Mouse (Mus musculus) kidney, adult 2 months (tissue): ENCODE data around the gene Dnajb2. TPM values are rescaled to one million over a fixed set of nuclear protein-coding genes. Genes with fewer than 3 reads are reported as not detected.

Source experiments
- DNase-seq: peaks from one replicate; pipeline ENCODE4 v3.0.0; 2021
- H3K27ac ChIP-seq: fragments of 200-500 bp; 2 replicates; pipeline ENCODE4 v1.5.1; 2012; ENCODE audit warnings: low read depth, low read length, control low read depth, inconsistent platforms; ENCODE audit not compliant: insufficient read depth
- H3K27me3 ChIP-seq: fragments of 200-500 bp; replicated peaks from 2 replicates; pipeline ENCODE4 v1.6.1; 2012; ENCODE audit warnings: mild to moderate bottlenecking, moderate library complexity, low read length, inconsistent platforms; ENCODE audit not compliant: control insufficient read depth, insufficient read depth
- H3K36me3 ChIP-seq: fragments of 200-500 bp; 2 replicates; pipeline ENCODE4 v1.6.1; 2012; ENCODE audit warnings: mild to moderate bottlenecking, moderate library complexity, low read length, inconsistent platforms; ENCODE audit not compliant: control insufficient read depth, insufficient read depth
- H3K4me1 ChIP-seq: fragments of 200-500 bp; 2 replicates; pipeline ENCODE4 v1.6.1; 2011; ENCODE audit warnings: low read length; ENCODE audit not compliant: control insufficient read depth, insufficient read depth
- H3K4me3 ChIP-seq: fragments of 200-500 bp; 2 replicates; pipeline ENCODE4 v1.5.1; 2011; ENCODE audit warnings: mild to moderate bottlenecking, low read depth, low read length, control low read depth; ENCODE audit not compliant: insufficient read depth
- CTCF ChIP-seq: fragments of 200-500 bp; conservative IDR thresholded peaks from 2 replicates; pipeline ENCODE4 v1.5.1; 2011; ENCODE audit warnings: low read depth, mild to moderate bottlenecking, control low read depth, low read length, moderate library complexity, mixed read lengths; ENCODE audit not compliant: insufficient read depth, insufficient read length
- POLR2A ChIP-seq: fragments of 200-500 bp; IDR thresholded peaks from one replicate; pipeline ENCODE4 v1.6.1; 2011; ENCODE audit warnings: low read depth, low read length, control low read depth
- WGBS: fragments of 180-500 bp; shearing (Covaris S2); methylation state at CpG from one replicate; pipeline ENCODE4 v1.1.7; 2018; 5-methylcytosine and 5-hydroxymethylcytosine counted together
- polyA plus RNA-seq: library from polyadenylated mRNA; depleted of rRNA; stranded (reverse); fragments of >200 nt; gene quantifications from 2 replicates; pipeline ENCODE4 v1.2.3, GENCODE M21; 2012

The Dnajb2 gene
- polyA plus RNA-seq, 1 experiment: 42.6 TPM

DNA sequence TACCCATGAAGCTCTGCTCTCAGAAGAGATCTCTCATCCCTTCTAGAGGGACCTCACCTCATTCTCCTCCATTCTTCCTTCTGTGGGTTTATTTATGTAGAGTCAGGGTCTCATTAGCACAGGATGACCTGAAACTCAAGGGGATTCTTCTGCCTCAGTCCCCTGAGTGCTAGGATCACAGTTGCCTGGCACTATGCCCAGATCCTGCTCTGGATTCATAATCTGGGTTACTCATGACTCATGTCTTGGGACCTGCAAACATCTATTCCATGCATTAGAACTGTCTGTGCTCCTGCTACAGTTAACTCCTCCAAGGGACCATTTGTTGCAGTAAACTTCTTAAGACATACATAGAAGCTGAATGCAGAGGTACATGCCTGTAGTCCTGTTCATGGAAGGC lies 25.1 kb downstream of the Dnajb2 start:
- TF ChIP-seq POLR2A (no peak), CTCF (no peak)
- no peak for DNase-seq
- Histone ChIP-seq H3K4me3 (no peak overlapping the region), H3K4me1 (no peaks in the 10 kb centered on the region), H3K27ac (no peak overlapping the region), H3K36me3 (no peaks in the 10 kb centered on the region), H3K27me3 (0 out of 2 replicates have a peak, but pooled peaks cover 4% of the 10 kb centered on the region)

DNA sequence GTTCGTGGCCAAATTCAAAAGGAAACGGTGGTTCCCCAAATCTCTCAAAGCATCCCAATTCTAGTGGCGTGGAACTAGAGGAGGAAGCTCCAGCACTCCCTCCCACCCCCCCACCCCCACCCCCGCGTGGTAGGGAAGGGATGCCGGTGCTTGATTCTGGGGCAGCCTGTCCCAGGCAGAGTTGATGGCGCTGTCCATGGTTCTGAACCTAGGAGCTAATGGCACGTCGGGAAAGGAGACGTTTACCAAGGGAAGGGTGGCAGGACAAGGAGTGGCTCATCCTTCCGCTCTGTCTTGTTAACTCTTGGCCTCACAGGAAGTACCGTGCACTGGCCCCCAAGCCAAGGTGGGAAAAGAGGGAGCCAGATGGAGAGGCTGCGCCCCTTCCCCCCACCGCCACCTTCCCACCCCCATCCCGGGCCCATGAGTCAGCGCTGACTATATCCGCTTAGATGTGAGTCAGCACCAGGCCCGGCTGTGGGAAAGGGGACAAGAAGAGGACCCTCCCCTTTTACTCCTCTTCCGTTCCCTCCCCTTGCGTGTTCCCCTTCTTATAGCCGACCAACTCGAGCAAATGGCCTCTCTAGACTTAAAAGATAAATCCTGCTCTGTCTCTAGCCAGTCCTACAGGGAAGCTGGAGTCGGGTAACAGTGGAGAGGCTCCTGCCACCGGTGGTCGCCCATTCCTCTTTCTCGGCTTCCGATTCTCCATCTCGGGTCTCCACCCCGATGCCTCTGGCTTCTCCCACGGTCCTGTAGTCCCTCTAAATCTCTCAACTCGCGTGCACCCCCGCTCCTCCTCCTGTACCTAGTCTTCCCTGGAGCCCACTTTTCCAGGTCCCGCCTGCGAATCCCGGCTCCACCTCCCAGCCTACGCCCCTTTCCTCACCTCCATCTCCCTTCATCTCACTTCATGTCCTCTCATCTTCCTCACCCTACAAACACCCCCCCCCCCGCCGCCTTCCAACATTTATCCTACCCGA lies 27.1 kb downstream of the Dnajb2 start:
- H3K36me3 ChIP-seq: no peaks in the 10 kb centered on the region
- TF ChIP-seq CTCF (no peak), POLR2A (no peak)
- 0 out of 2 replicates have a peak, but pooled peaks cover 4% of the 10 kb centered on the region for H3K27me3 ChIP-seq
- DNase-seq: peak; percentile 52
- no peak overlapping the region for H3K4me3 ChIP-seq
- H3K27ac ChIP-seq: no peak overlapping the region
- no peaks in the 10 kb centered on the region for H3K4me1 ChIP-seq
- 2% methylated on average over 40 of the region's 40 CpGs for WGBS

DNA sequence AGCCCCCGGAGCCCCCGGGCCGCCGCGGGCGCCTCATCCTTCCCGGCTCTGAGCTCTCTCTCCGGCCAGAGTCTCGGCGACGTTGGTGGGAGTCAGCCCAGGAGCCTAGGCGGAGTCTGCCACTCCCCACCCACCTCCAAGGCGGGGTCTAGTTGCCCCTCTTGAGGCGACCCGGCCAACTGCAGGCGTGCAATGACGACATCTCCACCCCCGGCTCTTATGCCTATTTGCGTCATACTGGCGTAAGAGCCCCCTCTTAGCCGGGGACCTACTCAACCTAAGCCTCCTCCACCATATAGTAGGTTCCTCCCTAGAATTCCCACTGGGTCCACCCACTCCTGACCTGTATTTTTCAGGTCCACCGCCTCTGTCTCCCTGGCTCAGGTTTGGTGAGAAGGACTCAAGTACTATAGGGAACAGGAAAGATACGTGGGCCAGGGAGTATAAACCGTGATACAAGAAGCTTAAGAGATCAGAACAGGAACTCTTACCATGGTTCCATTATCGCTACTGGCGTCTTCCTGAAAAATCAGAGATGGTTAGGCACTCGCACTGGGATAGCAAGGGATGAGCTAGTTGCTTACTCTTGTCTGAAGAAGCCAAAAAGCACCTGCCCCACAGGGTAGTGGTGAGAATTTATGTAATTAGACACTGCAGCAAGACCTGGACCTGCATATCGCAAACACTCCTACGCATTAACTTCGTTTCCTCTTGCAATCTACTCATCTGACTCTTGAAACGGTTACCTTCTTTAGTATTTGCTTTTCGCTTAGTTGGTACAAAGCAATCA lies 28.1 kb downstream of the Dnajb2 start, which contains the start of gene Ptprn:
TSS of gene Ptprn (minus strand) at position 412 of the 790 bp plus-strand sequence.
- no peak for DNase-seq
- WGBS: 13% methylated on average over 32 of the region's 32 CpGs
- no peaks in the 10 kb centered on the region for H3K4me1 ChIP-seq
- TF ChIP-seq POLR2A (no peak), CTCF (no peak)
- no peak within 1 kb of the TSS for H3K27ac ChIP-seq
- H3K4me3 ChIP-seq: no peak within 1 kb of the TSS
- 0 out of 2 replicates have a peak, but pooled peaks cover 4% of the 10 kb centered on the region for H3K27me3 ChIP-seq
- no peaks in the 10 kb centered on the region for H3K36me3 ChIP-seq

DNA sequence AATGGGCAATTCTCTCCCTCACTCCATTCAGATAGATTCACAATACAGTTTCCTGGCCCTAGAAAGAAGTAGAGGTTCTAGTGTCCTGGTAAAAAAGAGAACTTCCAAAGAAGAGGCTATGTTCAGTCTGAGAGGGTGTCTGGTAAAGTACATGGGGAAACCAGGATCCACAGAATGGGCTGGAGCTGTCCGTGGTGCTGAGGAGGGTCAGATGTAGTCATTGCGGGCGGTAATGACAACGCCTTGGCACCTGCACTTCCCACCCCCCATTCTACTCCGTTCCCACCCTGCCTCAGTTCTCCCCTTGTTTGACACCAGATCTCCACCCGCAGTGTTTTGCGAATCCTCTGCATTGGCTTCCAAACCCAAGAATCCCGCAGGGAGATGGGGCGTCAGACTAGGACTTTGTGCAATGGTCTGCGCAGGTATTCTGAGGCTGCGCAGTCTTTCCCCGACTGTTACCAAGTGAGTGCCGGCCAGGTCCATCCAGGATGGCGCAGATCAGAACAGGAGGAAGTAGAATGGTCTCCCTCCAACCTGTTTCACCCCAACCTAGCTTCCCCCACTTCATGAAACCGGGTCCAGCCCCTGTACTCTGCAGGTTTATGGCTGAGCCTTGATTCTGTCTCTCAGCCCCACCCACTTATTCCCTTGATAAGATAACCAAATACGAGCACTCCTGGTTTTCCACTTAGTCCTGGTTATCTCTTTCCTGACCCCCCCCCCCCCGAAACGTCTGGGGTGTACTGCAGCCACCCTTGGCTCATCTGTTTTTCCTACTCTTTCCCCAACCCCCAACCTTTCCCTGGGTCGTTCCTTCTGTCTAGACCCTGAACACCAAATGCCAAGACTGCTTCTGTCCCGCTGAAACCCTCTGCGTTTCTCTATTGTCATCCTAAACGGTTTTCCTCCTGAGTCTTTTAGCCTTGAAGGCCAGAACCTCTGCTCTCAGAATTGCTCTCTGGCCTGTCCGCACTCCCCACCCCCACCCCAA lies 41.3 kb downstream of the Dnajb2 start:
- H3K36me3 ChIP-seq: no peaks in the 10 kb centered on the region
- no peaks in the 10 kb centered on the region for H3K27me3 ChIP-seq
- no peak for TF ChIP-seq CTCF
- no peak for TF ChIP-seq POLR2A
- no peak overlapping the region for H3K4me3 ChIP-seq
- H3K27ac ChIP-seq: no peak overlapping the region
- peak; percentile 38 for DNase-seq
- H3K4me1 ChIP-seq: no peaks in the 10 kb centered on the region
- 5% methylated on average over 23 of the region's 23 CpGs for WGBS

DNA sequence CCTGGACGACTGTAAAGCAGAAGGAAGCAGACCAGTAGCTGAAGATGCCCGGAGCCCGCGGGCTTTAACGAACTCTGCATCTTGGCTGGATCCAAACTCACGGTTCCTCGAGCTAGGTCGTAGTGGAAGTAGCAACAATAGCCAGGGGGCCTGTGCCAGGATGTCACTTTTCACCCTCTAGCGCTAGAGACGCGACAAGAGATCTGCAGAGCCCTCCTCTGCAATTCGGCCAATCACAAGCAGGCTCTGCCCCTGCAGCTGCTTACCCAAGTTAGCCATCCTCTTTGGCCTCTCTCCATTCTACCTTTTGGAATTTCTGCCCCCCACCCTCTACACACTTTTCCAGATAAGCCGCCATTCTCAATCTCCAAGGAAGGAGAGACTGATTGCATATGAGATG lies 42.0 kb downstream of the Dnajb2 start, which contains the start of gene Resp18:
TSS of gene Resp18 (minus strand) at position 188 of the 400 bp plus-strand sequence.
- no peak for DNase-seq
- no peaks in the 10 kb centered on the region for H3K4me1 ChIP-seq
- TF ChIP-seq CTCF: no peak
- no peak for TF ChIP-seq POLR2A
- no peaks in the 10 kb centered on the region for H3K36me3 ChIP-seq
- no peak within 1 kb of the TSS for H3K4me3 ChIP-seq
- H3K27me3 ChIP-seq: no peaks in the 10 kb centered on the region
- H3K27ac ChIP-seq: no peak within 1 kb of the TSS
- whole genome bisulfite sequencing: 7% methylated on average over 13 of the region's 13 CpGs

DNA sequence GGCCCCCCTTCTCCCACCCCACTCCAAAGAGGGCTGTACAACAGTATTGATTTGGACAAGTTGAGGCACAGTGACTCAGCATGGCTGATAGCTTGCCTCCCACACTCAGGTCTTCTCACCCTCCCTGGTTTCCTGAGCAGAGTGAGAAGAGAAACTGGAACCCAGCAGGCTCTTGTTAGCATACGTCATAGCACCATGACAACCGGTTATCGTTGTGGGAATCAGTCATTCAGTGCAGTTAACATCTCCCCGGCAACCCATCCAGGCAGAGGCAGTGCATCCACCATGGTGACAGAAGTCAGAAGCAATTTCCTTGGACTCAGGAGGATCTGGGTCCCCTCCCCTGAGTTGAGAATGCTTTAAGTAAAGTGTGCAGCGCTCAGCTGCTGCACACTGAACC lies 46.8 kb downstream of the Dnajb2 start:
- Histone ChIP-seq H3K4me1 (no peaks in the 10 kb centered on the region), H3K27me3 (no peaks in the 10 kb centered on the region), H3K27ac (no peak overlapping the region), H3K36me3 (no peaks in the 10 kb centered on the region), H3K4me3 (no peak overlapping the region)
- no peak for DNase-seq
- 76% methylated on average over 5 of the region's 5 CpGs for WGBS
- TF ChIP-seq CTCF (no peak), POLR2A (no peak)
